Mouse (Mus musculus) liver, embryonic 14.5 days (tissue): ENCODE measurements at regions not wholly inside any gene's neighbourhood (a gene's known extent, or its start where the extent isn't known, plus 50 kb on each side); places are given as distances from the start of the nearest gene placed in this dataset. TPM values are rescaled to one million over a fixed set of nuclear protein-coding genes. Genes with fewer than 3 reads are reported as not detected.

Experiments used
- ATAC-seq: fragments of 200-750 bp; cut with Nextera tagmentation; 2 replicates; pipeline ENCODE4 v1.8.0; 2017; ENCODE audit warnings: moderate number of reproducible peaks, mild to moderate bottlenecking, moderate library complexity; ENCODE audit not compliant: insufficient read depth
- DNase-seq, 3 experiments: peaks; one replicate each; pipeline ENCODE4 v3.0.0-alpha.2; 2012 to 2013; ENCODE audit warnings: low read depth in 3 of 3, low spot score in 3 of 3
- H3K27ac ChIP-seq: fragments of 300-500 bp; sonication (generic); 2 replicates; pipeline ENCODE4 v1.5.1; 2014; ENCODE audit warnings: moderate library complexity, mild to moderate bottlenecking, control low read depth, inconsistent platforms
- H3K27me3 ChIP-seq: fragments of 300-500 bp; sonication (generic); 2 replicates; pipeline ENCODE4 v1.6.1; 2014; ENCODE audit warnings: mild to moderate bottlenecking, low read length, moderate library complexity; ENCODE audit not compliant: control insufficient read depth, insufficient read depth
- H3K36me3 ChIP-seq: fragments of 300-500 bp; sonication (generic); replicated peaks from 2 replicates; pipeline ENCODE4 v1.6.1; 2014; ENCODE audit warnings: low read depth; ENCODE audit not compliant: control insufficient read depth, insufficient read depth
- H3K4me1 ChIP-seq, 2 experiments: fragments of 200-500 bp in 1 of 2; fragments of 300-500 bp in 1 of 2; sonication (generic) in 1 of 2; replicated peaks; 2 replicates each; pipeline ENCODE4 v1.6.1; 2012 to 2014; ENCODE audit warnings: antibody characterized with exemption in 1 of 2, inconsistent platforms in 1 of 2, low read length in 1 of 2; ENCODE audit not compliant: control insufficient read depth in 2 of 2, insufficient read depth in 2 of 2
- H3K4me2 ChIP-seq: fragments of 300-500 bp; sonication (generic); 2 replicates; pipeline ENCODE4 v1.6.1; 2014; ENCODE audit warnings: low read depth, mild to moderate bottlenecking, control low read depth, moderate library complexity
- H3K4me3 ChIP-seq, 2 experiments: fragments of 200-500 bp in 1 of 2; fragments of 300-500 bp in 1 of 2; sonication (generic) in 1 of 2; 2 replicates each; pipeline ENCODE4 v1.5.1; 2012 to 2014; ENCODE audit warnings: low read depth in 2 of 2, low read length in 2 of 2, mild to moderate bottlenecking in 2 of 2, control low read depth in 1 of 2, inconsistent platforms in 1 of 2, moderate library complexity in 1 of 2; ENCODE audit not compliant: insufficient read depth in 1 of 2
- H3K9ac ChIP-seq: fragments of 300-500 bp; sonication (generic); replicated peaks from 2 replicates; pipeline ENCODE4 v1.6.1; 2014; ENCODE audit warnings: mild to moderate bottlenecking, control low read depth, moderate library complexity
- H3K9me3 ChIP-seq: fragments of 300-500 bp; sonication (generic); 2 replicates; pipeline ENCODE4 v1.6.1; 2016; ENCODE audit warnings: low read length, mixed read lengths; ENCODE audit not compliant: control insufficient read depth
- CTCF ChIP-seq: IDR thresholded peaks from 2 replicates; pipeline ENCODE4 v1.5.1; 2016; ENCODE audit warnings: antibody characterized with exemption, low read depth, control low read depth
- EP300 ChIP-seq: IDR thresholded peaks from 2 replicates; pipeline ENCODE4 v1.6.1; 2016; ENCODE audit warnings: antibody characterized with exemption, low read depth
- WGBS: fragments of 180-500 bp; shearing (Covaris S2); extraction: QIAGEN DNeasy Blood & Tissue Kit; methylation state at CpG from one replicate; pipeline ENCODE4 v1.1.7; 2014; ENCODE audit not compliant: insufficient replicate concordance; 5-methylcytosine and 5-hydroxymethylcytosine counted together
- microRNA-seq: library from miRNA; unstranded; fragments of <30 nt; microRNA quantifications from one replicate; pipeline ENCODE4, GENCODE M21; 2016

- Histone ChIP-seq H3K27ac (no peak overlapping the region), H3K4me3 (no peak overlapping the region), H3K36me3 (no peaks in the 10 kb centered on the region), H3K9me3 (no peaks in the 10 kb centered on the region), H3K27me3 (no peaks in the 10 kb centered on the region), H3K9ac (no peak overlapping the region), H3K4me2 (no peak overlapping the region), H3K4me1 (no peaks in the 10 kb centered on the region)
- DNase-seq (no peak), ATAC-seq (no peak)
- TF ChIP-seq EP300, result no peak
- TF ChIP-seq CTCF, result peak; percentile 84
- WGBS, result 32% methylated on average over 9 of the region's 9 CpGs
These were observed 77.0 kb upstream of the Zfp507 start for GRCm38 (mm10) chr7:35879755-35880304.

DNA sequence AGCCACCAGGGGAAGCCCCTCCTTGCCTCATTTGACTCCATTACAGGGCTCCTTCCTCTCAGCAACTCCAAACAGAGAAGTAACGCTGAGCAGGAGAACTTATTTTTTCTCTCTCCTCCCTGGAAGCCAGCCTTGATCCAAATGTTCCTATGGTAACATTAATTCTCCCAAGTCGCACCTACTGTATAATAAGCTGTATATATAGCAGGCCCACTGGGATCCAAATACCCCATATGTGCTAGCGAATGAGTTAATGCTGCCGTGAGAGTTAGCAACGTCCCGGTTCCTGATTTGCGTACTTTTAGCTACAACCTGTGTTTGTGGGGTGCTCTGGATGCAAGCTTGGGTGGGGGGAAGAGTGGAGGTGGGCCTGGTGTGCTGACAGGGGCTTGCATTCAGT is 75.4 kb upstream of the Zfp507 start:
- Histone ChIP-seq H3K36me3 (no peaks in the 10 kb centered on the region), H3K27me3 (no peaks in the 10 kb centered on the region), H3K9ac (no peak overlapping the region), H3K27ac (no peak overlapping the region), H3K4me2 (no peak overlapping the region), H3K4me3 (no peak overlapping the region), H3K9me3 (no peaks in the 10 kb centered on the region; the same call in 1 of the 2 replicates), H3K4me1 (no peaks in the 10 kb centered on the region)
- ATAC-seq (no peak), DNase-seq (no peak)
- TF ChIP-seq EP300, result no peak
- TF ChIP-seq CTCF, result no peak
- 64% methylated on average over 7 of the region's 7 CpGs for WGBS

DNA sequence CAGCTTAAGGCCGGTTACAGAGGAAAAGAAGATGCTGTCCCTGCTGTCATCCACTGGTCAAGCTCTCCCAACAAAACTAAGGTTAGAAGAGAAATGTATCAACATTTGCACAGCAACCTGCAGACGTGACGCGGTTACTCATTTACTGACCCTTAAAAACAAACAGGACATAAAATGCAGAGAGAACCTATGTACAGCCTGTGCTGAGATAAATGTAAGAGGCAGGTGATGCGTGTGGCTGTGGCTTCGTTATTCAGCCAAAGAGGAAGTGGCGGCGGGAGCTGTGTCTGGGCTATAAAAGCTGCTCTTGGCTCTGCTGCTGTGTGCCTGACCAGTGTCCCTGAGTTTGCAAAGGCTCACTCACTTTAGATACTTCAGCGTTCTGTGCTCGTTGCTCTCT is 58.2 kb upstream of the Zfp507 start:
- no peak for TF ChIP-seq CTCF
- TF ChIP-seq EP300, result no peak
- Histone ChIP-seq H3K36me3 (no peaks in the 10 kb centered on the region), H3K4me3 (no peak overlapping the region), H3K4me1 (no peaks in the 10 kb centered on the region), H3K4me2 (no peak overlapping the region), H3K27me3 (no peaks in the 10 kb centered on the region), H3K27ac (no peak overlapping the region), H3K9ac (no peak overlapping the region), H3K9me3 (no peaks in the 10 kb centered on the region)
- DNase-seq, result no peak
- no peak for ATAC-seq
- 37% methylated on average over 10 of the region's 10 CpGs for WGBS

GRCm38 (mm10) chr7:35859601-35860000 is 56.8 kb upstream of the Zfp507 start:
- TF ChIP-seq CTCF (peak; percentile 66), EP300 (no peak)
- Histone ChIP-seq H3K4me2 (no peak overlapping the region), H3K27me3 (no peaks in the 10 kb centered on the region), H3K9ac (no peak overlapping the region), H3K27ac (no peak overlapping the region), H3K4me3 (no peak overlapping the region), H3K9me3 (no peaks in the 10 kb centered on the region), H3K4me1 (no peaks in the 10 kb centered on the region), H3K36me3 (no peaks in the 10 kb centered on the region)
- WGBS, result 16% methylated on average over 3 of the region's 3 CpGs
- ATAC-seq (no peak), DNase-seq (no peak)

GRCm38 (mm10) chr7:35857693-35858092 is 54.9 kb upstream of the Zfp507 start:
- ATAC-seq (no peak), DNase-seq (no peak)
- Histone ChIP-seq H3K9me3 (no peaks in the 10 kb centered on the region), H3K9ac (no peak overlapping the region), H3K27me3 (no peaks in the 10 kb centered on the region), H3K4me1 (no peaks in the 10 kb centered on the region), H3K4me2 (no peak overlapping the region), H3K4me3 (no peak overlapping the region), H3K27ac (no peak overlapping the region), H3K36me3 (no peaks in the 10 kb centered on the region)
- WGBS, result 54% methylated on average over 10 of the region's 10 CpGs
- TF ChIP-seq EP300, result no peak
- no peak for TF ChIP-seq CTCF

Small RNA genes lying in the stretch of these regions (microRNA-seq; reads per million reads assigned to microRNA genes)
- not detected for gene Gm23292
